Mouse (Mus musculus) inflammation-experienced regulatory T-cells, adult 16 weeks (primary cell): ENCODE measurements around the gene Tacr1. TPM values are rescaled to one million over a fixed set of nuclear protein-coding genes. Genes with fewer than 3 reads are reported as not detected.

Source experiments
- polyA plus RNA-seq: library from polyadenylated mRNA; unstranded; fragments of 100-300 nt; shearing (Covaris generic); gene quantifications from one replicate; pipeline ENCODE4 v1.2.1, GENCODE M21; 2017

Tacr1 gene
- polyA plus RNA-seq, result not detected

GRCm38 (mm10) chr6:82401595-82402451 lies at the start of gene Tacr1:
TSS of gene Tacr1 (plus strand) at chr6:82402334.

